Mouse (Mus musculus): ENCODE measurements around the gene Aarsd1. TPM values are rescaled to one million over a fixed set of nuclear protein-coding genes. Genes with fewer than 3 reads are reported as not detected.

Aarsd1 gene
- polyA plus RNA-seq, 1 experiment: 20.9 TPM

DNA sequence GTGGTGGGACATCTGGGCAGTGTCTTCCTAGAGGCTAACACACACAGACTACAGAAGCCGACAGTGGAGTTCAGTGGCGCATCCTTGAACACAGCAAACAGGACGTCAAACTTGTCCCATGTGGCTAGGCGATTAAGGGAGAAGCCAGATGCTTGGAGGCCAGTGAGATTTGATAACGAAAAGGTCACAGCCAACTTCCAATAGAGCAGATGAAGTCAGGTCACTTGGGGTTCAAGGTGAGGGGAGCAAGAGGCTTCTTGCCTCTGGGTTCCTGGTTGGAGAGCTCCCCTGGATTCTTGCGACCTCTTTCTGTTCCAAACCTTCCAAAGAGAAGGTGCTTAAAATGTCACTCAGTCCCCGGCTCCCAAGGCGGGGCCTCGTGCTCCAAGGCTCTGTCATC lies 57.6 kb downstream of the Aarsd1 start:
- 66% methylated on average over 9 of the region's 9 CpGs for WGBS
- no peak for DNase-seq
- Histone ChIP-seq H3K4me1 (ENCODE audit: control insufficient read depth, insufficient read depth, low read length) (no peaks in the 10 kb centered on the region), H3K4me3 (replicated peaks; ENCODE audit: extremely low read depth, low read depth, low read length) (no peak overlapping the region)
- no peak for TF ChIP-seq CTCF (IDR thresholded peaks at IDR 0.05; ENCODE audit: insufficient read depth, low read length)
- TF ChIP-seq POLR2A (IDR thresholded peaks at IDR 0.05; ENCODE audit: borderline replicate concordance, extremely low read depth, low read depth, low read length): no peak

DNA sequence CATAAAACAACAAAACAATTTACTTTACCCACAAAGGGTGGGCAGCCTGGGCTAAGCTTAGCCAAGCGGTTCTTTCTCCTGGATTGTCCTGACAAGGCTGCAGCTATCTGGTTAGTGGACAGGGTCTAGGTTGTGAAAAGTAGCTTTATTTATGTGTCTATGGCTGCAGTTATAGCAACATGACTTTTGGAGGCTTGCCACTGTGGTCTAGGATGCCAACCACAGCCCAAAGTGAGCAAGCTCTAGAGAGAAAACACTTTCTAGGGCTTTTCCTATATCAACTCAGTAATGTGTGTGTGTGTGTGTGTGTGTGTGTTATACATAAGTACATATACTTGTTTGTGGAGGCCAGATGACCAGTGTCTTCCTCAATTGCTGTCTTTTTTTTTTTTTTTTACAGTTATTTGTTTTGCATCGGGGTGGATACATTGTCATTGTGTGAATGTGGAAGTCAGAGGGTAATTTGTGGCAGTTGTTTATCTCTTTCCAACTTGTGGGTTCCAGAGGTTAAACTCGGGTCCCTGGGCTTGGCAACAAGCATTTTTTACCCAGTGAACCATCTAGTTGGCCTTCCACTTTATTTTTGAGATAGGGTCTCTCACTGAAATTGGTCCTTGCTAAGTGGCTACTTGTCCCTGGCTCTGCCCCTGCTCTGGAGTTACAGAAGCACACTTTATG lies 59.8 kb downstream of the Aarsd1 start:
- 44% methylated on average over 3 of the region's 3 CpGs for WGBS
- no peak overlapping the region for H3K4me3 ChIP-seq (replicated peaks; ENCODE audit: extremely low read depth, low read depth, low read length)
- no peaks in the 10 kb centered on the region for H3K4me1 ChIP-seq (ENCODE audit: control insufficient read depth, insufficient read depth, low read length)
- TF ChIP-seq POLR2A (IDR thresholded peaks at IDR 0.05; ENCODE audit: borderline replicate concordance, extremely low read depth, low read depth, low read length) (no peak), CTCF (IDR thresholded peaks at IDR 0.05; ENCODE audit: insufficient read depth, low read length) (no peak)
- DNase-seq: no peak

Other genes starting within 250 kb of the Aarsd1 start
- gene Cntnap1, start 247.1 kb downstream of the Aarsd1 start, polyA plus RNA-seq (2012; rRNA removed): 2.6 and 2.7 TPM in 2 replicates
- 41.2 and 47.4 TPM in 2 replicates for gene Plekhh3, start 246.3 kb downstream of the Aarsd1 start, polyA plus RNA-seq (2012; rRNA removed)
- 0.45 and 0.62 TPM in 2 replicates for gene Ccr10, start 242.2 kb downstream of the Aarsd1 start, polyA plus RNA-seq (2012; rRNA removed)
- 38.9 and 50.1 TPM in 2 replicates for gene Ezh1, start 191.2 kb downstream of the Aarsd1 start, polyA plus RNA-seq (2012; rRNA removed)
- 710 and 828 TPM in 2 replicates for gene Ramp2, start 171.6 kb downstream of the Aarsd1 start, polyA plus RNA-seq (2012; rRNA removed)
- gene Vps25, start 163.9 kb downstream of the Aarsd1 start, polyA plus RNA-seq (2012; rRNA removed): 82.9 and 97.4 TPM in 2 replicates
- gene Wnk4, start 157.0 kb downstream of the Aarsd1 start, polyA plus RNA-seq (2012; rRNA removed): 6.5 and 10.4 TPM in 2 replicates
- 0.22 and 0.59 TPM in 2 replicates for gene Cntd1, start 138.6 kb downstream of the Aarsd1 start, polyA plus RNA-seq (2012; rRNA removed)
- gene Coa3, start 138.5 kb downstream of the Aarsd1 start, polyA plus RNA-seq (2012; rRNA removed): 194 and 283 TPM in 2 replicates
- 70.3 and 97.9 TPM in 2 replicates for gene Becn1, start 115.3 kb downstream of the Aarsd1 start, polyA plus RNA-seq (2012; rRNA removed)
- gene Psme3, start 101.4 kb downstream of the Aarsd1 start, polyA plus RNA-seq (2012; rRNA removed): 30.6 and 40.4 TPM in 2 replicates
- 3.3 and 3.6 TPM in 2 replicates for gene Aoc2, start 92.6 kb downstream of the Aarsd1 start, polyA plus RNA-seq (2012; rRNA removed)
- gene Aoc3, start 87.0 kb downstream of the Aarsd1 start, polyA plus RNA-seq (2012; rRNA removed): 11.5 and 15.3 TPM in 2 replicates
- 0.13 TPM in 1 of 2 replicates, not detected in the other for gene G6pc, start 50.1 kb downstream of the Aarsd1 start, polyA plus RNA-seq (2012; rRNA removed)
- 0.22 and 0.36 TPM in 2 replicates for gene Gm27029, start 7.2 kb upstream of the Aarsd1 start, polyA plus RNA-seq (2012; rRNA removed)
- 21.7 and 22.4 TPM in 2 replicates for gene Rundc1, start 7.5 kb upstream of the Aarsd1 start, polyA plus RNA-seq (2012; rRNA removed)
- 1.7 and 5.3 TPM in 2 replicates for gene Ptges3l, start 7.7 kb upstream of the Aarsd1 start, polyA plus RNA-seq (2012; rRNA removed)
- gene Rpl27, start 24.7 kb upstream of the Aarsd1 start, polyA plus RNA-seq (2012; rRNA removed): 221 and 297 TPM in 2 replicates
- 57.9 and 76.4 TPM in 2 replicates for gene Ifi35, start 30.8 kb upstream of the Aarsd1 start, polyA plus RNA-seq (2012; rRNA removed)
- 14.8 and 17.7 TPM in 2 replicates for gene Rnd2, start 47.4 kb upstream of the Aarsd1 start, polyA plus RNA-seq (2012; rRNA removed)
- 224 and 235 TPM in 2 replicates for gene Vat1, start 48.6 kb upstream of the Aarsd1 start, polyA plus RNA-seq (2012; rRNA removed)
- 0.25 and 0.28 TPM in 2 replicates for gene Brca1, start 134.3 kb upstream of the Aarsd1 start, polyA plus RNA-seq (2012; rRNA removed)
- gene Nbr1, start 134.5 kb upstream of the Aarsd1 start, polyA plus RNA-seq (2012; rRNA removed): 100 and 116 TPM in 2 replicates
- gene Tmem106a, start 164.6 kb upstream of the Aarsd1 start, polyA plus RNA-seq (2012; rRNA removed): 32.1 and 41.1 TPM in 2 replicates
- not detected in 2 replicates for gene Gm11634, start 181.6 kb upstream of the Aarsd1 start, polyA plus RNA-seq (2012; rRNA removed)
- 21.8 and 26.9 TPM in 2 replicates for gene Rdm1, start 209.6 kb upstream of the Aarsd1 start, polyA plus RNA-seq (2012; rRNA removed)
- gene Arl4d, start 247.9 kb upstream of the Aarsd1 start, polyA plus RNA-seq (2012; rRNA removed): 40.1 and 67.8 TPM in 2 replicates